Mouse (Mus musculus): ENCODE measurements at regions not wholly inside any gene's neighbourhood (a gene's known extent, or its start where the extent isn't known, plus 50 kb on each side); places are given as distances from the start of the nearest gene placed in this dataset.

DNA sequence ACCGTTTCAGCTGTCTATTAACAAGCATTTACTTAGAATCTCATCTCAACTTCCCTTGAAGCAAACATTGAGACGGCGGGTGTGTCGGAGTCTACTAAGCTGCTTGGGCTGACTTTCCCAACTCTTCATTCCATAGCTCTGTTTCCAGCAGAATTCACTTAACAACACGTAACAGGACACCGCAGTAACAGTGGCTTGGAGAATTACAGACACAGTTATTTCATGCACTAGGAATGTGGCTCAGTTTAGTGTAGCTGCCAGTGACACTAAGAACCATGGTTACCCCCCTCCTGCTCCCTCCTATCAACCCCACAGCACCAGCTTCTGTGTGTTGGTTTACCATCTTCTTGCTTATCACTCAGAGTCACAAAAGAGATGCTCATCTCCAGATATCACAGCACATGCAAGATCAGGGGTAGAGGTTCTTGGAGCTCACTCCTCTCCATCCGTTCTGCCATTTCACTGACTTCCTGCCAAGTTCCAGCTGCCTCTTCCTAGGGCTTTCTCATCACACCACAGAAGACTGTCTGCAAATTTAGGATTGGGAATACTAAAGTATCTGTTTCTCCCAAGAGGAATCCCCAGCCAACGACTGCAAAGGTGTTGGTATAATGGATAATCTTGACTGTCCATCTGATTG lies 90.7 kb downstream of the Banf2 start:
- no peaks in the 10 kb centered on the region for H3K4me1 ChIP-seq (ENCODE audit: control insufficient read depth)
- no peak for TF ChIP-seq GATA1 (IDR thresholded peaks at IDR 0.05; ENCODE audit: low read length)
- no peak for TF ChIP-seq TAL1 (IDR thresholded peaks at IDR 0.05; ENCODE audit: low read length)
- H3K4me3 ChIP-seq (replicated peaks), result no peak overlapping the region
- peaks cover 3% of the 10 kb centered on the region; the same call in 1 of the 2 replicates for H3K9me3 ChIP-seq (ENCODE audit: control insufficient read depth, low read length)
- H3K36me3 ChIP-seq (ENCODE audit: control insufficient read depth), result no peaks in the 10 kb centered on the region
- no peaks in the 10 kb centered on the region for H3K27me3 ChIP-seq (ENCODE audit: control insufficient read depth)

GRCm38 (mm10) chr2:144127082-144128037 lies 94.5 kb downstream of the Banf2 start:
- Histone ChIP-seq H3K36me3 (ENCODE audit: control insufficient read depth) (no peaks in the 10 kb centered on the region), H3K27me3 (ENCODE audit: control insufficient read depth) (no peaks in the 10 kb centered on the region), H3K9me3 (ENCODE audit: control insufficient read depth, low read length) (peaks cover 3% of the 10 kb centered on the region; the same call in 1 of the 2 replicates), H3K4me1 (ENCODE audit: control insufficient read depth) (no peaks in the 10 kb centered on the region), H3K4me3 (replicated peaks) (no peak overlapping the region)
- no peak for TF ChIP-seq TAL1 (IDR thresholded peaks at IDR 0.05; ENCODE audit: low read length)
- no peak for TF ChIP-seq GATA1 (IDR thresholded peaks at IDR 0.05; ENCODE audit: low read length)

DNA sequence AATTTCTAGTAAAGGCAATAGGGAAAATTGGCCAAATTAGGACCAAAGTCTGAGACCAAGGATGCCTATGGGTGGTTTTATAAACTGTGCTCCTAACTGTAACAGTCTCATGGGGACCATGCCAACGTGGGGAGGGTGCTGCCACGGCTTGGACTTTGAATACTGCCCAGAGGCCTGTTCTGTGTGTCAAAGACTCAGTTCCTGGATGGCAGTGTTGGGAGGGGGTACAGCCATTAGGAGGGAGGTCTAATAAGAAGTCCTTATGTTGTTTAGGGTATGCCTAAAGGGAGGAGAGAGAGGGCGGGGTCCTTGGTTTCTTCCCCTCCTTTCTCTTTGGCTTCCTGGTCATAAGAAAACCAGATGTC lies 95.2 kb downstream of the Banf2 start:
- TF ChIP-seq GATA1 (IDR thresholded peaks at IDR 0.05; ENCODE audit: low read length), result no peak
- TF ChIP-seq TAL1 (IDR thresholded peaks at IDR 0.05; ENCODE audit: low read length), result no peak
- no peaks in the 10 kb centered on the region for H3K27me3 ChIP-seq (ENCODE audit: control insufficient read depth)
- H3K36me3 ChIP-seq (ENCODE audit: control insufficient read depth), result no peaks in the 10 kb centered on the region
- H3K4me1 ChIP-seq (ENCODE audit: control insufficient read depth), result no peaks in the 10 kb centered on the region
- peaks cover 3% of the 10 kb centered on the region; the same call in 1 of the 2 replicates for H3K9me3 ChIP-seq (ENCODE audit: control insufficient read depth, low read length)
- H3K4me3 ChIP-seq (replicated peaks), result no peak overlapping the region

- no peaks in the 10 kb centered on the region for H3K36me3 ChIP-seq (ENCODE audit: control insufficient read depth)
- H3K4me3 ChIP-seq (replicated peaks), result no peak overlapping the region
- H3K27me3 ChIP-seq (ENCODE audit: control insufficient read depth), result no peaks in the 10 kb centered on the region
- peaks cover 3% of the 10 kb centered on the region; the same call in 1 of the 2 replicates for H3K9me3 ChIP-seq (ENCODE audit: control insufficient read depth, low read length)
- H3K4me1 ChIP-seq (ENCODE audit: control insufficient read depth), result no peaks in the 10 kb centered on the region
- TF ChIP-seq GATA1 (IDR thresholded peaks at IDR 0.05; ENCODE audit: low read length) (no peak), TAL1 (IDR thresholded peaks at IDR 0.05; ENCODE audit: low read length) (no peak)
These were observed 95.7 kb downstream of the Banf2 start for GRCm38 (mm10) chr2:144128527-144128926.

DNA sequence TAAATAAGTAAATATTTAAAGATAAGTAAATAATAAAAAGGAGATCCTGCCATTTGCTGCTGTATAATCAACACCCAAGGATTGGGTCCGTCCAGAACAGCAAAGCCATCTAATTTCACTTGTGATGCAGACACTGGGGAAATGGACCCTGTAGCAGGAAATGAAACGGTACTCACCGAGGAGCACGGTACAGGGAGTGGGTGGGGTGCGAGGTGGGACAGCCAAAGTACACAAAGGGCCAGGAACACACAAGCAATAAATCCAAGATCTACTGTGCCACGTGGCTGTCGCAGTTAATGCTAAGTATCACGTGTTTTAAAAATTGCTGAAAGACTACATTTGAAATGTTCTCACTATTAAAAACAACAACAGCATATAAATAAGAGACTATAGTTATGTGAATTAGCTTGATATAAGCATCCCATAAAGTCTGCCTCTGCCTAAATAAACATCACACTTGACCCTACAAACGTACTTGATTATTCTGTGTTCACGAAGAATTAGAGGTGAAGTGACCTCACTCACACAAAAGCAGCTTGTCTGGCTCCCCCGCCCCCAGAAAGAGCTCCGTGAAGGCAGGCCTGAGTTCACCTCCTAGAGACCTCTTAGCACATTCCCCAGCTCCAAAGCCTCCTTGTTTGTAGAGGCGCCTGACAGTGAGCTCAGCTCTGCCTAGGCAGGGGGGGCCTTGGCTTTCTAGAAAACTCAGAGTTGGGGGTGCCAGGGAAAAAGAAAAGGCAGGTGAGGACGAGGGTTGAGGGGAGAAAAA lies 101.1 kb downstream of the Banf2 start:
- TF ChIP-seq GATA1 (IDR thresholded peaks at IDR 0.05; ENCODE audit: low read length) (no peak), TAL1 (IDR thresholded peaks at IDR 0.05; ENCODE audit: low read length) (no peak)
- H3K4me3 ChIP-seq (replicated peaks), result no peak overlapping the region
- H3K9me3 ChIP-seq (ENCODE audit: control insufficient read depth, low read length), result no peaks in the 10 kb centered on the region
- H3K36me3 ChIP-seq (ENCODE audit: control insufficient read depth), result no peaks in the 10 kb centered on the region
- H3K27me3 ChIP-seq (ENCODE audit: control insufficient read depth), result no peaks in the 10 kb centered on the region
- no peaks in the 10 kb centered on the region for H3K4me1 ChIP-seq (ENCODE audit: control insufficient read depth)

DNA sequence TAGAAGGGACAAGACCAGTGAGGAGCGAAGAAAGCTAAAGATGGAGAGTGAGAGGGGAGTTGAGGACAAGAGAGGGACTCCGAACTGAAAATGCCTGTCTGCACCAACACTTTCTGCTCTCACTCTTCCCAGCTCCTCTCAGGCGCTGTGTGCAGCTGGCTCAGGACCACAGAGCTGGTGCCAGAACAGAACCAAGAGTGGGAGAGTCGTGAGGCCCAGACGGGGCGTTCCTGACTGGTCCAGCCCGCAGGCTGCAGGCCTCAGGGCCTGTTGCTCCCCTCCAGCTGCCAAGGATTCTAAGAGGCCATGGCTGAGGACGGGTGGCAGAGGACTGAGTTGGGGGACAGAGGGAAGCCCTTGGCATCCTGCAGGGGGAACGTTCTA lies 101.7 kb downstream of the Banf2 start:
- H3K9me3 ChIP-seq (ENCODE audit: control insufficient read depth, low read length), result no peaks in the 10 kb centered on the region
- H3K4me1 ChIP-seq (ENCODE audit: control insufficient read depth), result no peaks in the 10 kb centered on the region
- H3K4me3 ChIP-seq (replicated peaks), result no peak overlapping the region

DNA sequence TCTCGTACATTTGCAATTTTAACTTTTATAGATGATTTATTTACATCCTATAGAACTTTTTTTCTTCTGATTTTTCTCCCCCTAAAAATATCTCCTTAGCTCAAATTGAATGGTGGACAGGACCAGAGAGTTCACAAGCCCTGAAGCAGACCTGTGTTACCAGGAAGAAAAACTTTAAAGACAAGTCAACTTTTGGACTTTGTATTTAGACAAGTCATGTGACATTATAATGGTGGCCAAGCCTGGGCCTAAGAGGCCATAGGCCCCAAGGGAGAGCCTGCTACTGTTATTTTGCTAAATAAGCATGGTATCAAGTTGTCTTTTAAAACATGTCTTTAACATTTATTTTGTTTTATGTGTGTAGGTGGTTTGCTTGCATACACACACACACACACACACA lies 102.7 kb downstream of the Banf2 start:
- no peak overlapping the region for H3K4me3 ChIP-seq (replicated peaks)
- no peaks in the 10 kb centered on the region for H3K4me1 ChIP-seq (ENCODE audit: control insufficient read depth)
- H3K9me3 ChIP-seq (ENCODE audit: control insufficient read depth, low read length), result no peaks in the 10 kb centered on the region
- no peaks in the 10 kb centered on the region for H3K27me3 ChIP-seq (ENCODE audit: control insufficient read depth)
- H3K36me3 ChIP-seq (ENCODE audit: control insufficient read depth), result no peaks in the 10 kb centered on the region
- TF ChIP-seq TAL1 (IDR thresholded peaks at IDR 0.05; ENCODE audit: low read length), result no peak
- no peak for TF ChIP-seq GATA1 (IDR thresholded peaks at IDR 0.05; ENCODE audit: low read length)

More for the DNA sequence above, 101.7 kb downstream of the Banf2 start:
- Histone ChIP-seq H3K36me3 (ENCODE audit: control insufficient read depth) (no peaks in the 10 kb centered on the region), H3K27me3 (ENCODE audit: control insufficient read depth) (no peaks in the 10 kb centered on the region)
- TF ChIP-seq GATA1 (IDR thresholded peaks at IDR 0.05; ENCODE audit: low read length) (no peak), TAL1 (IDR thresholded peaks at IDR 0.05; ENCODE audit: low read length) (no peak)

DNA sequence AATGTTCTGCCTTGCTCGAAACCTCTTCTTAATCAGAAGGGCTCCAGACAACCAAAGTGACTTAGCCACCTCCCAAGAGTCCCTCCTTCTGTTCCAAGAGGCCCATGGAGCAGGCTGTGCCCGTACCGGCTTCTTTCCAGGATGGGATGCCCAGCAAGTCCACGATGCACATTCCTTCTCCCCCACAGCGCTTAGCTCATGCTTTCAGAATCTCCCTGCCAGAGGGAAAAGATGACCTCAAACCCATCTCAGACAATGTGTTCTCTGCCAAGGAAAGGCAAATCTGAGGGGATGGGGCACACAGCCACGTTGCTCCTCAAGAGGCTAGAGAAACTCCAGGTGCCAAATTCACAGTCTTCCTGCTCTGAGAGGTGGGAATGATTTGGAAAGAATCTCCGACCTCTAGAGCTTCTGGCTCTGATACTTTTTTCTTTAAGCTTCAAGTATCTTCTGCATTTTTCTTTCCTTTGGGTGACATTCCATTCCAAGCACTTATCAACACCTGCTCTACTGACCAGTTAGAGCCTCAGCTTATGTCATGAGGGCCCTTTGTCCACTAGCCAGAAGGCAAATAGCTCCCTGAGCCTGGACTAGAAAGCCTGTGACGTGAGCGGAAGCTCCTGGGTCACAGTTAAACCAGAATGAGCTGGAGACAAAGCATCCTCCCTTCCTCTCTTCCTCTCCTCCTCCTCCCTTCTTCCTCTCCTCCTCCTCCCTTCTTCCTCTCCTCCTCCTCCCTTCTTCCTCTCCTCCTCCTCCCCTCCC lies 110.9 kb downstream of the Banf2 start:
- H3K36me3 ChIP-seq (ENCODE audit: control insufficient read depth), result no peaks in the 10 kb centered on the region
- TF ChIP-seq GATA1 (IDR thresholded peaks at IDR 0.05; ENCODE audit: low read length) (no peak), TAL1 (IDR thresholded peaks at IDR 0.05; ENCODE audit: low read length) (no peak)
- H3K9me3 ChIP-seq (ENCODE audit: control insufficient read depth, low read length), result no peaks in the 10 kb centered on the region
- no peaks in the 10 kb centered on the region for H3K4me1 ChIP-seq (ENCODE audit: control insufficient read depth)
- peaks cover 3% of the 10 kb centered on the region for H3K27me3 ChIP-seq (ENCODE audit: control insufficient read depth)
- H3K4me3 ChIP-seq (replicated peaks), result no peak overlapping the region
